Mouse (Mus musculus) layer of hippocampus, postnatal 36 days (tissue): ENCODE data around the gene Olfr57. TPM values are rescaled to one million over a fixed set of nuclear protein-coding genes. Genes with fewer than 3 reads are reported as not detected.
"Not testable (repeated sequence)": the region's sequence is repeated elsewhere in the genome, so short reads cannot be mapped to it uniquely, and the experiment has no call there.

Source experiments
- DNase-seq, 2 experiments: peaks; one replicate each; pipeline ENCODE4 v3.0.0; 2022
- total RNA-seq, 2 experiments: library from RNA; stranded (reverse); gene quantifications; 2 replicates each; pipeline ENCODE4 v1.2.3; 2021

Gene Olfr57
- not detected for total RNA-seq

DNA sequence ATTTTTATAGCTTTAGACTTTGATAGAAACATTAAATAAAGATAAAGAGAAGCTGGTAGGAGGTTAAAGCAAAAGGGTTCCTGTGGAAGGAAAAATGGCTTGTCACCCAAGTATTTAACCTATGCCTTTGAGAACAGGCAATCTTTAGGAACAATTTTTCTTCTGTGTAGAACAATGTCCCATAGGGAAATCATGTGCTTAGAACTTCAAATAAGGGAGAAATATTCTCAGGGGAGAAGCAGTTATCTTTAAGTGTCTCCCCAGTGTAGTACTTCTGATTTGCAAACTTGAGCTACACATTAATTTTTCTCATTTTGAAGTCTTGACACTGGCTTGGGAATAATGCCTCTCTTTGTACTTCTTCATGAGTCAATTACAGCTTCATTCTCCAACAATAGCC, at the start of gene Olfr57:
TSS of gene Olfr57 (plus strand) at position 301 of the 400 bp plus-strand sequence.
- DNase-seq = no peak

GRCm38 (mm10) chr10:78980750-78981149, 47.8 kb upstream of the Olfr57 start, which contains the start of gene Olfr1352:
Olfr1352 (plus strand) TSS chr10:78981050.
- no peak for DNase-seq

DNA sequence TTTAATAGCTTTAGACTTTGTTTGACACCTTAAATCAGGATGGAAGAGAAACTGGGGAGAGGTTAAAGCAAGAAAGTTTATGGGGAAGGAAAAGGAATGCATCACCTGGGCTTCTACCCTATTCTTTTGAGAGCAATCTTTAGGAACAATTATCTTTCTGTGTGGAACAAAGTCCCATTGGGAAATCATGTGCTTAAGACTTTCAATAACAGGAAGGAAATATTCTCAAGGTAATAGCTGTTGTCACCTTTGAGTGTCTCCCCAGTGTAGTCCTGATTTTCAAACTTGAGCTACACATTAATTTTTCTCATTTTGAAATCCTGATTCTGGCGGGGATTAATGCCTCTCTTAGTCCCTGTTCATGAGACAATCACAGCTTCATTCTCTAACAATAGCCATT, 16.4 kb upstream of the Olfr57 start, which contains the start of gene Olfr1351:
TSS of gene Olfr1351 (plus strand) at position 301 of the 400 bp plus-strand sequence.
- DNase-seq = no peak

- DNase-seq = not testable (repeated sequence)
Observed at GRCm38 (mm10) chr10:79042457-79042856, 13.9 kb downstream of the Olfr57 start.

GRCm38 (mm10) chr10:79057370-79057769, 28.8 kb downstream of the Olfr57 start:
- not testable (repeated sequence) for DNase-seq

Other genes with a start within 250 kb of the Olfr57 start
- 10 to 100 TPM in 1 of 2 experiments, 1 to 10 TPM in 1; 9.7 to 11.5 TPM for gene Slc1a6, start 248.2 kb upstream of the Olfr57 start, total RNA-seq
- gene Olfr1356, start 176.6 kb upstream of the Olfr57 start, total RNA-seq = not detected
- not detected for gene Olfr1355, start 153.2 kb upstream of the Olfr57 start, total RNA-seq
- not detected for gene Olfr1354, start 115.6 kb upstream of the Olfr57 start, total RNA-seq
- not detected for gene Olfr8, start 78.1 kb upstream of the Olfr57 start, total RNA-seq
- gene Olfr1353, start 65.4 kb upstream of the Olfr57 start, total RNA-seq = not detected
- not detected for gene Olfr1352, start 47.7 kb upstream of the Olfr57 start, total RNA-seq
- not detected for gene Olfr1351, start 16.3 kb upstream of the Olfr57 start, total RNA-seq
- 10 to 100 TPM; 24.3 to 26.7 TPM for gene 2610008E11Rik, start 68.9 kb downstream of the Olfr57 start, total RNA-seq
- gene Vmn2r80, start 120.0 kb downstream of the Olfr57 start, total RNA-seq = not detected
- gene Vmn2r81, start 219.0 kb downstream of the Olfr57 start, total RNA-seq = not detected